Mouse (Mus musculus): ENCODE data around the gene Nr1i3.

Gene Nr1i3

DNA sequence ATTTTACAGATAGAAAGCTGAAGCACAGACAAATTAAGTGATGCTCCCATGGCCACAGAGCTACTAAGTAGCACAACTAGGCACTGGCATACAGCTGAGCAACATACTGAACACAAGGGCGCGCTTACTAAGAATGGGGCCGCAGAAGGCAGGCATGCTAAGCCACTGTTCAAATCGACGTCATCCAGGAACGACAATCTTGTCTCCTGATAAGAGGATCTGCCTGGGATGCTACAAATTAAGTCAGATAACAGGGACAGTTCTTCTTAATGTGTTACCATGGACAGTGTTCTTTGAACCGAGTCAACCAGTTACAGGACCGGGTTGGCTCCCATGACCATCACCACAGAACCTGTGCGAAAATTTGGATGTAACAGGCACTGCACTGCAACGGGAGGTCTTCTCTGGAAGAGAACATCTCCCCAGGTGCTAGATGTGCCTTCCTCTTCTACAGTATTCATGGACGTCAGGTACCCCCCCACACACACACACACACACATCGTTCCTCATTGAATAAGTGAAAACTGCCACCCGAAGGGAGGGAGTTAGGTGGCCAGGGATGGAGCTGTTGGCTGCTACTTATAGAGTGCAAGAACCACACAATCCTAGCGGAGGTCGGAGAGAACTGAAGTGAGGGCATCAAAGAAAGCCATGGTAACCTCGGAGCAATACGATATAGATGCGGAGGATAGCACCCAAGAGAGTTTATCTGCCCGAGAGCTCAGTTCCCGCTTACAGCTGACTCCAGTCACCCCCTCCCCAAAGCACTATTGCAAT, 18.5 kb upstream of the Nr1i3 start:
- no peak for DNase-seq (ENCODE audit: low spot score in 2 of 2)

DNA sequence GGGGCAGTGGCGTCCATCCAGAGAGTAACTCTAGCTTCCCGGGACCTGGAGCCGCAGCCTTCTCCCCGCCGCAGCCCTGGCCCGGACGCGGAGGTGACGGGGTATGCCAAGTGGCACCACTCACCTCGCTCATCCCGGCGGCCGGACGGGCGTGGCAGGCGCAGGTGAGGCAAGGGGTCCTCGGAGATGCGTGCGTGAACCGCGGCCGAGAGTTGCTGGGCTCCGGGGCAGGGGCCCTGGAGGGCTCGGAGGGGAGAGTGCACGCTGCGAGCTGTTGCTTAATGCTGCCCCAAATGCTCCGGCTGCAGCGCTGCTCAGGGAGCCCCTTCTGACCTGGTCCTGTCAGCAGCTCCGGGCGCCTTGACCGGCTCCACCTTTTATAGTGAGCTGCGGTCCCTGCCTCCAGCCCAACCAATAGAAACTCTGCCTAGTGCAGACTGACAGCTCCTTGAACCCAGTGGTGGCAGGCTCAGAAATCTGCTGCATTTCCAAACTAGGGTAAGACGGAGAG, 17.8 kb upstream of the Nr1i3 start, which contains the start of gene Pcp4l1:
TSS of gene Pcp4l1 (minus strand) at position 382 of the 511 bp plus-strand sequence.
- DNase-seq (ENCODE audit: low spot score in 2 of 2): peak; percentile 78 to 82

DNA sequence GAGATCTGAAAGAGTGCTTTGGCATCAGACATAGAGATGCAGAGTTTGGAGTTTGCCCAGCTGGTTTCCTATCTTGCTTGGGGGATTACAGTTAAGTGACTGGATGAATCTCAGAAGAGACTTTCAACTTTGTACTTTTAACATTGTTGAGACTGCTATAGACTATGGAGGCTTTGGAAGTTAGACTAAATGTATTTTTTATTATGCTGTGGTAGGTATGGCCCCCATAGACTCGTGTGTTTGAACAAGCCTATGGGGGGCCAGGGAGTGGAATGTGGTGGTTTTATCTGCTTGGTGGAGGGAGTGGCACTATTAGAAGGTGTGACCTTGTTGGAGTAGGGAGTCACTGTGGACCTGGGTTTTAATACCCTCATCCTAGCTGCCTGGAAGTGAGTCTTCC, 14.2 kb upstream of the Nr1i3 start:
- no peak for DNase-seq (ENCODE audit: low spot score in 2 of 2)

DNA sequence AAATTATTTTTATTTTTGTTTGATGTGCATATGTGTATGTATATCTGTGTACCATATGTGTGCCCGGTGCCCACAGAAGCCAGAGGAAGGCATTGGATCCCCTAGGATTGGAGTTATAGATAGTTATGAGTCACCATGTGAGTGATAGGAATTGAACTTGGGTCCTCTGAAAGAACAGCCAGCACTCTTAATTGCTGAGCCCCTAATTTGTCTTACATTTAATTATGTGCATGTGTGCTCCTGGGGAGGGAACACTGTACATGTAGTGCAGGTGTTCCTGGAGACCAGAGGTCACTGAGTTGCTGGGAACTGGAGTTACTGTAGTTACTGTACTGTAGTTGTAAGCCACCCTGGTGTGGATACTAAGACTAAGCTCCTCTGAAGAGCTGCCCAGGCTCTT, 13.0 kb upstream of the Nr1i3 start:
- DNase-seq (ENCODE audit: low spot score in 2 of 2): no peak

DNA sequence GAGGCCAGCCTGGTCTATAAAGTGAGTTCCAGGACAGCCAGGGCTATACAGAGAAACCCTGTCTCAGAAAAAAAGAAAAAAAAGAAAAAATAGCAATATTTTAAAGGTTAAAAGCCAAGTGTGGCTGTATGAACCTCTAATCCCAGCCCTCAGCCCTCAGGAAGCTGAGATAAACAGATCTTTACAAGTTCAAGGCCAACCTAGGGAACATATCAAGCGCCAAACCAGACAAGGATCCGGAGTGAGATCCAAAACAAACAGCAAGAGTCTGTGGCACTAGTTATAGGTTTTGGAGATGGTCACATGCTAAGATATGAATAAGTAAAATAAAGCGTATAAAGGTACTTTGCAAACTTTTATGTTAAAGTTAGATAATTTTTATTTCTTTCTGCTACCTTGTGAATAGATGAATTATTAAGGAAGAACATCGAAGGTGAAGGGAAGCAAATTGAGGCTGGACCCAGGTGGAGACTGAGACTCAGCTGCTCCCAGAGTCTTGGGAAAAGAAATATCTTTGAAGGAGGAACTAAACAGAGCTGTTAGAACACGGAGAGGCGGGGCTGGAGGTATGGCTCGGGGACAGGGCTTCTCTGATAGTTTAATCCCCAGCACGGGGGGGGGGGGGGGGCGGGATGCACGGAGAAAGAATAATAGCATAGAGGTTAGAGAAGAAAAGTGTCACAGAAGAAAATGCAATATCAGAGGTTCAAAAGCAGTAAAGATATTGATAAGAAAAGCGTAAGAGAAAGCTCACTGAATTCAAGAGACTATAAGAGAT, 10.1 kb upstream of the Nr1i3 start:
- no peak for DNase-seq (ENCODE audit: low spot score in 2 of 2)

DNA sequence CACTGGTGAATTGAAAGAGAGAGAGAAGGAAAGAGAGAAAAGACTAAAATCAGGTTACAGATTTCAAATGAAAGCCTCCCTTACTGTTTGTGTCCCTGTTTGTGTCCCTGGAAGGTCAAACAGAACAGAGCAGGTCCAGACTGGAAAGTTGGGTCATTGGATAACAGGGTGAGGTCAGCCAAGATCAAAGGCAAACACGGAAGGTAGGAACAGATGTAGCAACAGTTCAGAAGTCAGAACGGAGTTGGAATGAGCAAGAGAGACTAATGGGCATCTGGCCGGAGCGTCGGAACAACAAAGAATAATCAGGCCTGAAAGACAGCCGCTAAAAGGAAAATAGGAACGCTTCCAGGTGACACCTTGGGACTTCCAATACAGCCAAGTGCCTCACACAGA, 9.5 kb upstream of the Nr1i3 start:
- DNase-seq (ENCODE audit: low spot score in 2 of 2): no peak

DNA sequence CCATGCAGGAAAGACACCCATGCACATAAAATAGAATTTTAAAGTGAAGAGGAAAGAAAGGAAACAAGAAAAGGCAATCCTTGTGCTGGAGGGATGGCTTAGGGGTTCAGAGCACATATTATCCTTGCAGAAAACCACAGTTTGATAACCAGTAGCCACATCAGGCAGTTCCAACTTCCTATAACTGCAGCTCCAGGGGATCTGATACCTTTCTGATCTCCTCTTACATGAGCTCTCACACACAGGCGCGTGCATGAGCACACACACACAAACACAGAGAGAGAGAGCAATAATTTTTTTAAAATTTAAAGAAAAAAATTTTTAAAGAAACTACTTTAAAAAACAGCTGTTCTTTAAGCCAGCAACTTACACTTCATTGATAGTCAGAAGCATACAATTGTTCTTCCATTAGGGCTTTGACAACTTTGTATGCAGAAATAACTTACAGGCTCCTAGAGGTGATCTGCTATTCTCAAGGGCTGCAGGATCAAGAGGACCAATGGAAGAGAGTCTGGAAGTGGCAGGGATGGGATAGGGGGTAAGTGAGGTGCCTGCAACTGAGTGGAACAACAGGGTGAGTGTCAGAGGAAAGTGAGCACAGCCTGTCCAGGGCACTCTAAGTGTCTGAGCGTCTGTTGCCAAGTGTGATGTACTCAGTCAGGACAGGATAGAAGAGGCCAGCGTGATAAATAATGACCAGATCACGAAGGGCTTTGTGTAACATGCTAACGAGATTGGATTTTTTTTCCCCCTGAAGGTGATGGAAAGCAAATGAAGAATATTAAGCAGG, 7.9 kb upstream of the Nr1i3 start:
- no peak for DNase-seq (ENCODE audit: low spot score in 2 of 2)

DNA sequence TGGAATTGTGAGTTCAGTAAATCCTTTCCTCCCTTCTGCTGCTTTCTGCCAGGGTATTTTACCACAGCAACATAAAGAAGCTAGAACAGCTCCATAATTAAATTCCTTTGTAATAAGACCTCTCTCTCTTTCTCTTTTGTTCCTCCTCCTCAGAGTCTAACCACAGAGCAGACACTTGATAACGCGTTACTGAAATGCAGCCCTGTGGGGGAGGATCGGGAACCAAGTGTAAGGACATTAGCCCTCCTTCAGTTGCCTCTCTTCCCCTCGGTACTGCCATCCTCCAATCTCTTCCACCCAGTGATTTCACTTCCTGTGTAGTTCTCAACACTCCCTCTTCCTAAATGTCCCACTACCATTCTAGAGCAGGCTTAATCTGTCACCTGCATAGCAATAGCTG, 4.4 kb upstream of the Nr1i3 start:
- DNase-seq (ENCODE audit: low spot score in 2 of 2): no peak

DNA sequence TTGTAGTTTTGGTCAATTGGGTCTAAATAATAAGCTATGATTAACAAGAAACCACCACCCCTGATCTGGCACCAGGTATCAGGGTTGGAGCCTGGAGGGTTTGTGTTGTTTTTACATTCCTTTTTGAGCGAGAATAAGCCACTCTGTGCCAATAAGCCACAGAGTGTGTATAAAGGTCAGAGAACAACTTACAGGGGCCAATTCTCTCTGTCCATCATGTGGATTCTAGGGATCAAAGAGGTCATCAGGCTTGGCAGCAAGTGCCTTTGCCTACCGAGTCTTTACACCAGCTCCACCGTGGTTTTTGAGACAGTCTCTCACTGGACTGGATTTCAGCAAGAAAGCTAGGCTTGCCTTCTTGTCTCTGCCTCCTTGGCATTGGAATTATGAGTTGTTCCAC, 916 bp upstream of the Nr1i3 start:
- DNase-seq (ENCODE audit: low spot score in 2 of 2): no peak

DNA sequence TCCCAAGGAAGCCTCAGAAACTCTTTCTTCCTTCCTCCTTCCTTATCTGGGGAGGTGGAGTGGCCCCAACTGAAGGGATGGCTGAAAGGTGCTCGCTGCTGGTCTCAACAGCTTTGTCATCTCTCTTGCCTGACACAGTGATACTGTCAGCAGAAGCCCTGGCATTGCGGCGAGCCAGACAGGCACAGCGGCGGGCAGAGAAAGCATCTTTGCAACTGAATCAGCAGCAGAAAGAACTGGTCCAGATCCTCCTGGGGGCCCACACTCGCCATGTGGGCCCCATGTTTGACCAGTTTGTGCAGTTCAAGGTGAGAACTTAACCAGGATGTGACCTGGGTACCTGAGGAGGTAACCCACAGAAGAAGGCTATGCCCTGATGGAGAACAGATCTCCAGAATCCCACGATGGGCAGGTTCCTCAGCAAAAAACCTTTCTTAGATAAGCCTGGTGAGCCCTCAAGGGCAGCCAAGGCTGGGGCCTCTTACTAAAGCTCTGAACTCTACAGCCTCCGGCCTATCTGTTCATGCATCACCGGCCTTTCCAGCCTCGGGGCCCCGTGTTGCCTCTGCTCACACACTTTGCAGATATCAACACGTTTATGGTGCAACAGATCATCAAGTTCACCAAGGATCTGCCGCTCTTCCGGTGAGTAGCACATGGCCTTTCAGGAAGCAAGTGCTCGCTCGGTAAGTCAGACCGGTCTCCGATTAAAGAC, 2.6 kb downstream of the Nr1i3 start:
- no peak for DNase-seq (ENCODE audit: low spot score in 2 of 2)

DNA sequence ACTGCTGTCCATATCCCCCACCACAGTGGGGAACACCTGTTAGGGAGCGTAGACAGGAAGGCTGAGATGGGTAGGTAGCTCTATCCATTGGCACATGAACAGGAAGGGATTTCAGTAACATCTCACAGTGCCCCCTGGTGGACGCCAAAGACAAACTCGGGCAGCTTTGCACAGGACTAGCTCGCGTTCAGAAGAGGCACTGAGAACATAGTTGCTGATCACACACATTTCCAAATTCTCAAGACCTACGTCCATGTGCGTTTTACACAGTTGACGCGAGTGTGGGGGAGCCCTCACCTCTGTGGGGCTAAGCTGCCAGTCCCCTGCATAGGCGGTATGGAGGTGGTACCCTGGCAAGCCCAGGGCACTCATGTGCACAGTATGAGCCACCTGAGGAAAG, 7.1 kb downstream of the Nr1i3 start:
- peak; percentile 92 to 94 for DNase-seq (ENCODE audit: low spot score in 2 of 2)

DNA sequence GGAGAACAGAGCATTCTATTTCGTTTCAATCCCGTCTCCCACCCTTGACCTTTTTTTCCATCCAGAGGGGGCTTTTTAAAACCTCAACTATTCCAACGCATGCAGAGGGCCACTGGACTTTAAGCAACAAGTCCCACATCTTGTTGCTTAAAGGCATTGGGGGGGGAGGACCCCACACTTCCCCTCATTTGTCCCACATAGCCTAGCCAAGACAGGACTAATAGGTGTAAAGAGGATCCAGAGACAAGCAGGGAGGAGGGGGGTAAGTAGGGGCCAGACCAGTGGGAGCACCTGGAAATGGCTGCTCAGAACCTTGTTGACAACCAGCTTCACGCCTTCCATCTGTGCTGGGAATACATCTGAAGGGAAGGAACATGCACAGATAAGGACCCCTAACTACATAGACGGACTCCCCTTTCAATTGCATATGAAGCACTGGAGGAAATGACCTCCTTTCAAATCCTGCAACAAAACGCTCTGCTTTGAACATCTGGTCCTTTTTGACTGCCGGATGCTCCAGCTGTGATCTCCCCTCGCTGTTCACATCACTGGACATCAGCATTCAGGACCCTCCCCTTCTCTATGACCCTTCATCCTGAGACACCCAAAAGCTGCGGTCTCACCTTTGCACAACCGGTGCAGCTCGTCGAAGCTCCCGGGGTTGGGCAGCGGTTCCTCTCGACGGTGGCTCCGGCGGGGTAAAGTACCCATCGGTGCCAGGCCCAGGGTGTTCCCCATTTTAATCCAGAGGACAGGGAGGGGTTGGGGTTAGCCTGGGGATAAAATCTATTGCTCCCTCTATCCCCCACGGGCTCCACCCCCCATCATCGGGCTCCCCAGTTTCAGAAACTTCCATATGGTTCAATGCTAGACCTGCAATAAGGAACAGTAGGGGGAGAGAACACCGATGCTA, 7.8 kb downstream of the Nr1i3 start:
- no peak for DNase-seq (ENCODE audit: low spot score in 2 of 2)

DNA sequence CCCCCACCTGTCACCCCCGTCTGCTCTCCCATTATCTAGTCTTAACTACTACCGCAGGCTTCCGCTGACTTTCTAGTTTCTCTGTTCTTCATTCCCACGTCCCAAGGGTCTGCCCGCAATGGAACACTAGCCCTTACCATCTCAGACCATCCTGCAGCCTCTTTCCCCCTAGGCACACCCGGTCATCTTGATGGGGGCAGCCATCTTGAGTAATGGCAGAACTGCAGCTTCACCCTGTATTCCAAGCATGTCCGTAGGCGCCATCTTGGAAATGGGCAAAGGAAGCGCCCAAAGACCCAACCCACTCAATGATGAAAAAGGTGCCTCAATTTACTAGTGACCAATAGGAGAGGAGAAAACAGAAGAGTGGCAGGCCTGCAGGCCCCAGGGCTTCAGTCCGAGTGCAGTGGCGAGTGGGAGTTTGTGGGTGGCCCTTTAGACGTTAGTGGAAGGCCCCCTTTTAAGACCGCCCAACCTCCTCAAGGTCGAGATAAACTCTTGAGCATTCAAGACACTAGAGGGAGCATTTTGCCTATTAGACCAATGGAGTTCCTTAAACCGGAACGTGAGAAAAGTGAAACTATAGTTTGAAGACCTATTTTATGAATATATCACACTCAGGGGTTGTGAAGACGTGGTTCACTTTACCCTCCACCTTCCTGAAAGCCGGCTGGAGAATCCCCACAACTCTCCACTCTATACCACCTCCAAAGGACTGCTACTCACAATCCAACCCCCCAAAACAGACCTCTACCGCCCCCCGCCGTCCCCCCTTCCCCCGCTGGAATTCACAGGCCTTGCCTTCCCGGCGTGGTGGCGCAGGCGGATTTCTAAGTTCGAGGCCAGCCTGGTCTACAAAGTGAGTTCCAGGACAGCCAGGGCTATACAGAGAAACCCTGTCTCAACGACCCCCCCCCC, 8.7 kb downstream of the Nr1i3 start, which contains the start of gene Tomm40l:
TSS of gene Tomm40l (minus strand) at position 277 of the 918 bp plus-strand sequence.
- DNase-seq (ENCODE audit: low spot score in 2 of 2): peak; percentile 96 to 98

DNA sequence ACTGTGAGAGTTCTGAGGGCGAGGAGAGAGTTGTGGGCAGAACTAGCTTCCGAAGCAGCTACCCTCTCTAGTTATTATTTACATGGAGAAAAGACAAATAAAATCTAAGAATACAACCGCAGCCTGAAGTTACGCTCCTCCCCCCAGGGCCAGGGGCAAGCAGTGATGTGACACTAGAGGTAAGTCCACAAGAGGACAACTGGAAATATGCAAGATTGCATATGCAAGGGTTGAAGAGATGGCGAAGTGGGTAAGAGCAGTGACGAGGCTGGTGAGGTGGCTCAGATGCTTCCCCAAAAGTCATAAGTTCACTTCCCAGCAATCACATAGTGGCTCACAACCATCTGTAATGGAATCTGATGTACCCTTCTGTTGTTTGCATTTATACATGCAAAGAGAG, 9.4 kb downstream of the Nr1i3 start:
- DNase-seq (ENCODE audit: low spot score in 2 of 2): no peak

DNA sequence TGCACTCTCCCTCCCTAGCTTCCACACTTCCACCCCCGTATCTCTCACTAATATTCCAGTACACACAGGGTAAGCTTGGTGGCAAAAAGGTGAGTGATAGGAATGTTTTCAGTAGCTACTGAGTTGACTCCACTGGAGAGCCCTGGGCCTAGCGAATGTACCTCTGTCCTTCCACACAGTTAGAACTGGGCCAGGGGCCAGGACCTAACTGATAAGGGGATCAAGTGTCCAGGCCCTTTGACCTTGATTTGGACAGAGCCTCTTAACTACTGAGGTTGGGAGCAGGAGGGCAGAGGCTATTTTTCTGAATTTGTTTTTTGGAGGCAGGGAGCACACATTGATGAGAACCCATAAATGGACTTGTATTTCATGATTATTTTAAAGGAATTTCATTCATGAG, 10.0 kb downstream of the Nr1i3 start:
- DNase-seq (ENCODE audit: low spot score in 2 of 2): no peak

DNA sequence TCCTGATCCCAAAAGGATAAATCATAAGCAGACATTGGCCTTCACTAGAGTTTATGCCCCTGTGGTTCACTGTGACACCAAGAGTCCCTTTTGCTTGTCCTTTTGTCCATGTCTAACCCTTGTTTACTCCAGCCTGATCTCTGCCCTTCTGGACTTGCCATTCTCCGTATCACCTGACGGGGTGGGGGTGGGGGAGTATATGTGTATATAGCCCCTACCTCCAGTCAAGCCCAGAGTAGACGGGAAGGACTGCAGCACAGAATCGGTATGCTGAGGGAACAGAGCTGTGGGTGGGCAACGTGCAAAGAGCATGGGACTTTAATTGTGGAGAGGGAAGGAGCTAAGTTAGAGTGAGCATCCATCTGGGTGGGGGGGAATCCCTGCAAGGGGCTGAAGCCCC, 11.1 kb downstream of the Nr1i3 start, which contains the start of gene Apoa2:
TSS of gene Apoa2 (plus strand) at position 198 of the 400 bp plus-strand sequence.
- DNase-seq (ENCODE audit: low spot score in 2 of 2): no peak

DNA sequence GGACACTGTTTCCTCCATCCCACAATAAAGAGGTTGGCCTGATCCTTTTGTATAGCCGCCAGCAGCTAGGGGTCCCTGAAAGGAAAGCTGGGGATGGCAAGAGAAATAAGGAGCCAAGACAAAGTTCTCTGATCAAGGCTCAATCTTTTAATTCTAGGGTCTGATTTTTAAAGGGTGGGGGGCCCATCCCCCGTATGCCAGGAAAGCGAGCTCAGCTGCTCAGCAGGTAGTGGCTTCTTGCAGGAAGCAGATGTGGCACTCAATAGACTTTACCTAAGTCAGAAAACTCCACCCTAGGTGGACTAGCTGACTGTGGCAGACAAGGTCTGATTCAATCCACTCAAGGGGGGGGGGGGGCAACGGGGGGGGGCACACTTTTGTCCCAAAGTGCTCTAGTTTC, 13.0 kb downstream of the Nr1i3 start:
- no peak for DNase-seq (ENCODE audit: low spot score in 2 of 2)

DNA sequence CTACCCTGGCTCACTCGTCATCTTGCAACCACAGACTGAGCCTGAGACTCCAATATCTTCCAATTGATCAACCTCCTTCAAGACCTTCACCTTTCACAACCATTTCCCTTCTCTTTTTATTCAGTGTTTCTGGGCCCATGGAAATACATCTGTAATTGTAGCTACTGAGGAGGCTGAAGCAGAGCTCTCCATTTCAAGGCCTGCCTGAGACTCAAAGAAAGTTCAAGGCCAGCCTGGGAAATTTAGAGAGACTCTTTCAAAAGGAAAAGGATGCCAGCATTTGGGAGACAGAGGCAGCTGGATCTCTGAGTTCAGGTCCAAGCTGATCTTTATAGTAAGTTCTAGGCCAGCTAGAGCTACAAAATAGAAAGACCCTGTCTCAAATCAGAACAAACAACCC, 14.1 kb downstream of the Nr1i3 start:
- DNase-seq (ENCODE audit: low spot score in 2 of 2): no peak

DNA sequence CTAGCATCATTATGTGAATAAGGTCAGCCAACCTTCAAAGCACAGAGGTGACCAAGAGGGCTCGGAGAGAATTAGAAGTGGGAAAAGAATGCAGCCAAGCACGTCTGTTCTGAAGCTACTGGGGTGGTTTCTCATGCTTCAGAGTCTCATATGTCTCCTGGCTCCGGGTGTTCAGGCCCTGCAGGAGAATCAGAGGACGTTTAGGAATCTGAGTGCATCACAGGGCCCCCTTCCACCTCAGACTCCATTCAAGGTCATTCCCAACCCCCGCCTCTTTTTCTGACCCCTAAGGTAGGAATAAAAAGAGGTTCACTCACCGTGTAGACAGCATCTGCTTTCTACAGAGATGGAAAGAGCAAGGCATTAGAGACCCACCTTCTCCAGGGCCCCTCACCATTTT, 16.0 kb downstream of the Nr1i3 start:
- no peak for DNase-seq (ENCODE audit: low spot score in 2 of 2)
